8 mouse cellular contexts compared by ENCODE assay signal in the genomic region with DNA sequence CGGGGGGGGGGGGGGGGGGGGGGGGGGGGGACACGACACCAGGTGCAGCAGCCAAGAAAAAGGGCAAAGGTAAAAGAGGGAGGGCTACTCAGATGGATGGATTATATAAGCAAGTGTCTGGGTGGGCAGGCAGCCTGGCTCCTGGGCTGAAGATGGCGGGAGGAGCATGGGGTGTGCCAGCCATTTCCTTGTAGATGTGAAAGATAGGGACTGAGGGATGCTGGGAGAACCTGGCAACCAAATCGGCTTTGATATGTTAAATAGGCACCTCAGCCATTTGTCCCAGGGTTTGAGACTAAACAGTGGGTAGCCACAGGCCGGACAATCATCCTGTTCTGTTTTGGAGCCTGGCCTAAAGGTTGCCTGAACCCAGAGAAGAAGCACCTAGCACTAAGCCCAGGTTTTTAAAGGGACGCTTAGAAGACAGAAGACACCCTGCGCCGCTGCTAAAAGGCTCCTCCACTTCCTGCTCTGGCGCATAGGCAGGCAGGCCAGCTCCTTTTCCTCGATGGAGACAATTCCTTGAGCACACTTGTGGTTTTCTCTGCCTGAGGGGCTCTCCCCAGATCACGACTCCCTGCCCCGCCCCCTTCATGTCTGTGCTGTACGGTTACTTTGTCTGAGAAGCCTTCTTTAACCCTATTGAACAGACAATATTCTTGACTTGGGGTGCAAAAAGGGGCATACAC. TPM values are rescaled to one million over a fixed set of nuclear protein-coding genes. Genes with fewer than 3 reads are reported as not detected.
DNase-seq lines count a peak whose midpoint lies in the region; ATAC-seq and TF ChIP-seq lines count a peak whose summit lies in the region.

No protein-coding gene starts in this region.

- peak overlapping the region; percentile 81 for H3K27ac ChIP-seq in ES-Bruce4 (ENCODE audit: insufficient read depth, low read length)
- H3K27ac ChIP-seq in forebrain, embryonic 13.5 days = no peak overlapping the region
- no peak overlapping the region for H3K27ac ChIP-seq in liver, postnatal 0 days (ENCODE audit: low read depth)

- peak overlapping the region; percentile 44 for H3K4me2 ChIP-seq in forebrain, embryonic 13.5 days
- 0 out of 2 replicates have a peak overlapping the region, but pooled peaks have one; percentile 9 for H3K4me2 ChIP-seq in liver, postnatal 0 days (ENCODE audit: low read depth, low read length)

- H3K4me3 ChIP-seq in ES-Bruce4 (ENCODE audit: low read depth, low read length) = peak overlapping the region; percentile 45
- H3K4me3 ChIP-seq in forebrain, embryonic 13.5 days = 0 out of 2 replicates have a peak overlapping the region, but pooled peaks have one; percentile 7
- no peak overlapping the region for H3K4me3 ChIP-seq in liver, postnatal 0 days (ENCODE audit: low read depth, low read length)

- TF ChIP-seq EP300 in ES-Bruce4 (IDR thresholded peaks at IDR 0.05; ENCODE audit: insufficient read depth, low read depth, low read length) = peak; percentile 54; the same call in 1 of the 2 replicates
- TF ChIP-seq EP300 in liver, postnatal 0 days (IDR thresholded peaks at IDR 0.05; ENCODE audit: low read depth) = no peak

- no peaks in the 10 kb centered on the region for H3K9me3 ChIP-seq in ES-Bruce4 (replicated peaks; ENCODE audit: control insufficient read depth, insufficient read depth, low read length, poor library complexity, severe bottlenecking)
- H3K9me3 ChIP-seq in forebrain, embryonic 13.5 days (replicated peaks) = no peaks in the 10 kb centered on the region
- H3K9me3 ChIP-seq in liver, postnatal 0 days (ENCODE audit: low read length) = no peaks in the 10 kb centered on the region

- peaks cover 3% of the 10 kb centered on the region for H3K4me1 ChIP-seq in ES-Bruce4 (ENCODE audit: control insufficient read depth, insufficient read depth, low read length)
- H3K4me1 ChIP-seq in forebrain, embryonic 13.5 days = peaks cover 7% of the 10 kb centered on the region
- 0 out of 2 replicates have a peak, but pooled peaks cover 3% of the 10 kb centered on the region for H3K4me1 ChIP-seq in liver, postnatal 0 days (ENCODE audit: insufficient read depth)

- TF ChIP-seq CTCF in ES-Bruce4 (IDR thresholded peaks at IDR 0.05; ENCODE audit: low read depth, low read length) = no peak
- TF ChIP-seq CTCF in liver, postnatal 0 days (IDR thresholded peaks at IDR 0.05; ENCODE audit: low read depth) = no peak

- H3K9ac ChIP-seq in ES-Bruce4 (ENCODE audit: low read depth, poor library complexity, severe bottlenecking) = peak overlapping the region; percentile 14
- H3K9ac ChIP-seq in forebrain, embryonic 13.5 days = peak overlapping the region; percentile 50; the same call in 1 of the 2 replicates
- no peak overlapping the region for H3K9ac ChIP-seq in liver, postnatal 0 days (replicated peaks)

- DNase-seq in cerebellum, postnatal 14 days = peak; percentile 16 to 24
- DNase-seq in cerebellum, adult 9-10 months = no peak
- DNase-seq in liver, postnatal 0 days = no peak
- no peak for DNase-seq in right cerebral cortex, postnatal 14 days

- no peak for ATAC-seq in forebrain, embryonic 13.5 days
- no peak for ATAC-seq in liver, postnatal 0 days
- ATAC-seq in frontal cortex, adult (ENCODE audit: low TSS enrichment) = no peak
- ATAC-seq in erythroblast, adult 5-6 weeks (replicated peaks; ENCODE audit: low FRiP score, poor library complexity, severe bottlenecking) = no peak

- WGBS in forebrain, embryonic 13.5 days = 5% methylated on average over 11 of the region's 13 CpGs
- 18% methylated on average over 11 of the region's 13 CpGs for WGBS in liver, postnatal 0 days (ENCODE audit: insufficient replicate concordance)

- TF ChIP-seq POLR2A in ES-Bruce4 (IDR thresholded peaks at IDR 0.05; ENCODE audit: insufficient read depth, low read length) = no peak

- H3K36me3 ChIP-seq in ES-Bruce4 (ENCODE audit: control insufficient read depth, insufficient read depth, low read length, poor library complexity, severe bottlenecking) = no peaks in the 10 kb centered on the region
- H3K36me3 ChIP-seq in forebrain, embryonic 13.5 days (ENCODE audit: poor library complexity, severe bottlenecking) = no peaks in the 10 kb centered on the region
- H3K36me3 ChIP-seq in liver, postnatal 0 days (replicated peaks; ENCODE audit: insufficient read depth, low read length) = no peaks in the 10 kb centered on the region

- H3K27me3 ChIP-seq in ES-Bruce4 (ENCODE audit: control insufficient read depth, insufficient read depth, low read length, poor library complexity, severe bottlenecking) = no peaks in the 10 kb centered on the region
- H3K27me3 ChIP-seq in forebrain, embryonic 13.5 days = no peaks in the 10 kb centered on the region
- no peaks in the 10 kb centered on the region for H3K27me3 ChIP-seq in liver, postnatal 0 days (ENCODE audit: insufficient read depth, low read length)

RNA-seq across cellular contexts. Expression of a gene that starts 4.6 kb away (rescaled TPM):
- polyA plus RNA-seq in ES-Bruce4 (2011; ENCODE audit: insufficient read depth, insufficient read length, low read depth, missing spikeins) = 12.5 and 12.7 TPM in 2 replicates
- 19.3 and 19.5 TPM in 2 replicates for polyA plus RNA-seq in forebrain, embryonic 13.5 days (2015; fragmentation: Nextera tagmentation; extraction: Ambion mirVana)
- polyA plus RNA-seq in liver, postnatal 0 days (2015; fragmentation: Nextera tagmentation; extraction: Ambion mirVana) = 4.9 and 5.6 TPM in 2 replicates
- total RNA-seq in erythroblast, adult 5-6 weeks (2015; ENCODE audit: low replicate concordance) = 0.77 and 3.3 TPM in 2 replicates
- 2.0 and 3.1 TPM in 2 replicates for total RNA-seq in erythroblast, adult 5-6 weeks (2017; ENCODE audit: low replicate concordance)

RNA-seq across cellular contexts. Expression of a gene that starts 11.1 kb away (rescaled TPM):
- polyA plus RNA-seq in ES-Bruce4 (2011; ENCODE audit: insufficient read depth, insufficient read length, low read depth, missing spikeins) = 22.1 and 26.5 TPM in 2 replicates
- polyA plus RNA-seq in forebrain, embryonic 13.5 days (2015; fragmentation: Nextera tagmentation; extraction: Ambion mirVana) = 1.1 and 1.3 TPM in 2 replicates
- 8.1 TPM in 2 replicates for polyA plus RNA-seq in liver, postnatal 0 days (2015; fragmentation: Nextera tagmentation; extraction: Ambion mirVana)
- total RNA-seq in erythroblast, adult 5-6 weeks (2015; ENCODE audit: low replicate concordance) = not detected in 2 replicates
- total RNA-seq in erythroblast, adult 5-6 weeks (2017; ENCODE audit: low replicate concordance) = not detected in 2 replicates

Comparison
In these comparisons a context has a peak if more than half of its experiments do, and no peak if none do; other contexts are left out.
1. DNase-seq: peak in cerebellum, postnatal 14 days (2 of 2); none in cerebellum, adult 9-10 months (single experiment), liver, postnatal 0 days (single experiment) and right cerebral cortex, postnatal 14 days (single experiment).